Mouse (Mus musculus): Measurements from ENCODE around the gene Ifna5.
A peak's percentile ranks its signal among the peaks of the same experiment; 100 is the strongest.
"Not testable (repeated sequence)": the region's sequence is repeated elsewhere in the genome, so short reads cannot be mapped to it uniquely, and the experiment has no call there.

Ifna5 gene

DNA sequence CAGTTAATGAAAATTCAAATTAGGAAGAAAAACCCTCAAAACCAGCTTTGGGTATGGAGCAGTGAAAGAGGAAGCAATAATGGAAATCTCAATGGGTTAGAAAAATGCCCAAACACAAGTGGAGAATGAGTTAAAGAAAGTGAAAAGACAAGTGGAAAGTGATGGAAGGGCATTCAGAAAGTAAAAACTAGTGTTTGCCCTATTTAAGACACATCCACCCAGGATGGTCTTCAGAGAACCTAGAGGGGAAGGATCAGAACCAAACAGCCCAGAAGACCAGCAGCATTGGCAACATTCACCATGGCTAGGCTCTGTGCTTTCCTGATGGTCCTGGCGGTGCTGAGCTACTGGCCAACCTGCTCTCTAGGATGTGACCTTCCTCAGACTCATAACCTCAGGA, at the start of gene Ifna5:
Gene Ifna5, plus strand, starts transcription at position 301 of the 400 bp plus-strand sequence.
- not testable (repeated sequence) for DNase-seq (ENCODE audit: inconsistent age in 2 of 2, low spot score in 1 of 2)

DNA sequence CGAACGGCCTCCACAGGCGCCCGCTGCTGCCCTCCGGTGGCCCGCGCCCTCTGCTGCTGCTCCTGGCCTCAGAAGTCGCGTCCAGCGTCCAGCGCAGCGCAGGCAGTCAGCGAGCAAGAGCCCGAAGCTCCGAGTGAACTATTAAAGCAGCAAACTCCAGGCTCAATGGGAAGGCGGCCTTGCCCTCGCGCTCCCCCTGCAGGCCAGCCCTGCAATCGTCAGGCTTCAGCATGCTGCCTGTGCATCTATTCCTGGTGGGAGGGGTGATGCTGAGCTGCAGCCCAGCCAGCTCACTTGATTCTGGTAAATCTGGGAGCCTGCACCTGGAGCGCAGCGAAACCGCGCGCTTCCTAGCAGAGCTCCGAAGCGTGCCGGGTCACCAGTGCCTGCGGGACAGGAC, 46.9 kb upstream of the Ifna5 start, which contains the start of gene Gm13277:
Gene Gm13277, plus strand, starts transcription at position 231 of the 400 bp plus-strand sequence.
- peak; percentile 72 to 84 for DNase-seq (ENCODE audit: inconsistent age in 2 of 2, low spot score in 1 of 2)

- not testable (repeated sequence) for DNase-seq (ENCODE audit: inconsistent age in 2 of 2, low spot score in 1 of 2)
Measured at GRCm38 (mm10) chr4:88791250-88791649, 44.1 kb upstream of the Ifna5 start, which contains the start of gene Gm13278. Gene Gm13278, plus strand, starts transcription at chr4:88791550.

GRCm38 (mm10) chr4:88793936-88794675, 41.2 kb upstream of the Ifna5 start, which contains the start of gene Gm13275:
Gene Gm13275, plus strand, starts transcription at chr4:88794487.
- DNase-seq (ENCODE audit: inconsistent age in 2 of 2, low spot score in 1 of 2), result peak; percentile 78 to 97

DNA sequence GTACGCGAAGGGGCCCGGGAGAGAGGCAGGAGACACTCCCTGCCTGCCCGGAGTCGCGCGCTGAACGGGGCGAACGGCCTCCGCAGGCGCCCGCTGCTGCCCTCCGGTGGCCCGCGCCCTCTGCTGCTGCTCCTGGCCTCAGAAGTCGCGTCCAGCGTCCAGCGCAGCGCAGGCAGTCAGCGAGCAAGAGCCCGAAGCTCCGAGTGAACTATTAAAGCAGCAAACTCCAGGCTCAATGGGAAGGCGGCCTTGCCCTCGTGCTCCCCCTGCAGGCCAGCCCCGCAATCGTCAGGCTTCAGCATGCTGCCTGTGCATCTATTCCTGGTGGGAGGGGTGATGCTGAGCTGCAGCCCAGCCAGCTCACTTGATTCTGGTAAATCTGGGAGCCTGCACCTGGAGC, 38.2 kb upstream of the Ifna5 start, which contains the start of gene Gm13279:
Gene Gm13279, plus strand, starts transcription at position 301 of the 400 bp plus-strand sequence.
- not testable (repeated sequence) for DNase-seq (ENCODE audit: inconsistent age in 2 of 2, low spot score in 1 of 2)

GRCm38 (mm10) chr4:88799365-88799764, 36.0 kb upstream of the Ifna5 start, which contains the start of gene Gm13285:
Gene Gm13285, plus strand, starts transcription at chr4:88799665.
- DNase-seq (ENCODE audit: inconsistent age in 2 of 2, low spot score in 1 of 2), result peak in 1 of 2 experiments; percentile 22

- not testable (repeated sequence) for DNase-seq (ENCODE audit: inconsistent age in 2 of 2, low spot score in 1 of 2)
Measured at GRCm38 (mm10) chr4:88802954-88803353, 32.4 kb upstream of the Ifna5 start, which contains the start of gene Gm13287. Gene Gm13287, plus strand, starts transcription at chr4:88803254.

DNA sequence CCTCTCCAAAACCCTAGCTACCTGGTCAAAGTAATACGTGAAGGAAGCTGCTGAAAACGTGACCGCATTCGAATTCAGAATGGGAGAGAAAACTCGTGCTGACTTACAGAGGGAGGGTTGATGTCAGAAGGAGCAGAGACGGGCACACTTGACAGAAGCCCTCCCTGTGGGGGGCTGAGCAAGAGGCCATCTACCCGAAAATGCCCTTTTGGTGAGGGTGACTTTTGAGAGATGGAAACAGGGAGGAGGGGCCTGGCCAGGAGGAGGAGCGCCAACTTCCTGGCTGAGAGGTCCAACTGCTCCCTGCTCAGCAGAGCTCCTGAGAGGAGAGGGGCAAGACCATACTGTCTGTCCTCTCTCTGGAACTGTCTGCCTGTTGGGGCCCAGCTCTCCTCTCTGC, 30.1 kb upstream of the Ifna5 start, which contains the start of gene Gm13288:
Gene Gm13288, plus strand, starts transcription at position 301 of the 400 bp plus-strand sequence.
- DNase-seq (ENCODE audit: inconsistent age in 2 of 2, low spot score in 1 of 2), result not testable (repeated sequence)

DNA sequence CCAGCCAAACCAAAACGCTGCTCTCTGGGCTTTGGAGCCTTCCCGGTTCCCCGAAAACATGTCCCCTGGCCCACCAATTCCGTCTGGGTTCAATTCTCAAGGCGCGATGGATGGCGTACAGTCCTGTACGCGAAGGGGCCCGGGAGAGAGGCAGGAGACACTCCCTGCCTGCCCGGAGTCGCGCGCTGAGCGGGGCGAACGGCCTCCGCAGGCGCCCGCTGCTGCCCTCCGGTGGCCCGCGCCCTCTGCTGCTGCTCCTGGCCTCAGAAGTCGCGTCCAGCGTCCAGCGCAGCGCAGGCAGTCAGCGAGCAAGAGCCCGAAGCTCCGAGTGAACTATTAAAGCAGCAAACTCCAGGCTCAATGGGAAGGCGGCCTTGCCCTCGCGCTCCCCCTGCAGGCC, 29.6 kb upstream of the Ifna5 start:
- DNase-seq (ENCODE audit: inconsistent age in 2 of 2, low spot score in 1 of 2), result peak; percentile 56 to 76

DNA sequence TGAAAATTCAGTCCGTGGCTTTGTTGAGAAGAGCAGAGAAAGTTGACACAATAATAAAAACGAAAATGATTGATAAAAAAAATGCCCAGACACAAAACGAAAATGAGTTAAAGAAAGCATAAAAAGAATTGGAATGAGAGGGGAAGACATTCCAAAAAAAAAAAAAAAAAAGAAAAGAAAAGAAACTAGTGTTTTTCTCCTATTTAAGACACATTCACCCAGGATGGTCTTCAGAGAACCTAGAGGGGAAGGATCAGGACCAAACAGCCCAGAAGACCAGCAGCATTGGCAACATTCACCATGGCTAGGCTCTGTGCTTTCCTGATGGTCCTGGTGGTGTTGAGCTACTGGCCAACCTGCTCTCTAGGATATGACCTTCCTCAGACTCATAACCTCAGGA, 19.4 kb upstream of the Ifna5 start, which contains the start of gene Ifna7:
Gene Ifna7, plus strand, starts transcription at position 301 of the 400 bp plus-strand sequence.
- DNase-seq (ENCODE audit: inconsistent age in 2 of 2, low spot score in 1 of 2), result no peak

- DNase-seq (ENCODE audit: inconsistent age in 2 of 2, low spot score in 1 of 2), result no peak
Measured at GRCm38 (mm10) chr4:88819659-88820058, 15.7 kb upstream of the Ifna5 start, which contains the start of gene Ifna11. Gene Ifna11, plus strand, starts transcription at chr4:88819959.

GRCm38 (mm10) chr4:88822995-88823394, 12.3 kb upstream of the Ifna5 start:
- peak in 1 of 2 experiments; percentile 32 for DNase-seq (ENCODE audit: inconsistent age in 2 of 2, low spot score in 1 of 2)

GRCm38 (mm10) chr4:88827116-88827515, 8.2 kb upstream of the Ifna5 start, which contains the start of gene Ifna6:
Gene Ifna6, plus strand, starts transcription at chr4:88827416.
- DNase-seq (ENCODE audit: inconsistent age in 2 of 2, low spot score in 1 of 2), result not testable (repeated sequence)

DNA sequence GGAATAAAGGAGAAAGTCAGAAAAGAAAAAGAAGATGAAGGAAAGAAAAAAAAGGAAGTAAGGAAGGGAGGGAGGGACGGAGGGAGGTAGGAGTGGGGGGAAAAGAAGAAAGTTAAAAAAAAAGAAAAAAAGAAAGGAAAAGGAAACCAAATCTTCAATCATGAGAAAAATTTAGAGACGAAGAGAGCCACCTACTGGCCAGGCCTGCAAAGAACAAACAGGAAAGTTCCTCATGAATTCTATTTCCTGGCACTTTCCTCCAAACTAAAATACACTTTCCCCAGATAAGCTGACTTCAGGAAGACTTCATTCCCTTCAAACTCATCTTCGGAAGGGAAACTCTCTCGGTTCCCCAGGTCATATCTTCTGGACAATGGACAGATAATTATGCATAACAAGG, 4.8 kb upstream of the Ifna5 start:
- DNase-seq (ENCODE audit: inconsistent age in 2 of 2, low spot score in 1 of 2), result peak in 1 of 2 experiments; percentile 41

- peak in 1 of 2 experiments; percentile 35 for DNase-seq (ENCODE audit: inconsistent age in 2 of 2, low spot score in 1 of 2)
Measured at GRCm38 (mm10) chr4:88838828-88839227, 3.5 kb downstream of the Ifna5 start.

- no peak for DNase-seq (ENCODE audit: inconsistent age in 2 of 2, low spot score in 1 of 2)
Measured at GRCm38 (mm10) chr4:88840058-88840457, 4.7 kb downstream of the Ifna5 start.

- DNase-seq (ENCODE audit: inconsistent age in 2 of 2, low spot score in 1 of 2), result no peak
Measured at GRCm38 (mm10) chr4:88841438-88841911, 6.2 kb downstream of the Ifna5 start, which contains the start of gene Ifna4. Gene Ifna4, plus strand, starts transcription at chr4:88841861.

GRCm38 (mm10) chr4:88845334-88845733, 10.0 kb downstream of the Ifna5 start:
- no peak for DNase-seq (ENCODE audit: inconsistent age in 2 of 2, low spot score in 1 of 2)

- no peak for DNase-seq (ENCODE audit: inconsistent age in 2 of 2, low spot score in 1 of 2)
Measured at GRCm38 (mm10) chr4:88849698-88850097, 14.4 kb downstream of the Ifna5 start, which contains the start of gene Ifna1. Gene Ifna1, plus strand, starts transcription at chr4:88850087.

- DNase-seq (ENCODE audit: inconsistent age in 2 of 2, low spot score in 1 of 2), result no peak
Measured at GRCm38 (mm10) chr4:88851026-88851763, 15.9 kb downstream of the Ifna5 start.

DNA sequence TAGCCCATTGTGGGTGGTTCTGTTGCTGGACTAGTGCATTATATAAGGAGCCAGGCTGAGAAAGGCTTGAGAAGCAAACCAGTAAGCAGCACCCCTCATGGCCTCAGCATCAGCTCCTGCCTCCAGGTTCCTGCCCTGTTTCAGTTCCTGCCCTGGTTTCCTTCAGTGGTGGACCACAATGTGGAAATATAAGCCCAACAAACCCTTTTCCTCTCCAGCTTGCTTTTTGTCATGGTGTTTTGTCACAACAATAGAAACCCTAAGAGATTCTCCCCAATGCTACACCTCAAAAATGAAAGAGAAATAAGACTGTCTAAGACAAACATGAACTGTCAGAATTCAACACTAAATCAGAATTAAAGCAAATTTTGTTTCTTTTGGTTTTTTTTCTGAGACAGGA, 23.9 kb downstream of the Ifna5 start:
- DNase-seq (ENCODE audit: inconsistent age in 2 of 2, low spot score in 1 of 2), result no peak
